Mouse (Mus musculus) regulatory T cell (primary cell): ENCODE measurements at regions not wholly inside any gene's neighbourhood (a gene's known extent, or its start where the extent isn't known, plus 50 kb on each side); places are given as distances from the start of the nearest gene placed in this dataset.

Experiments
- in situ Hi-C: fragments of 300-600 bp; cut with MboI, MseI; formaldehyde crosslinking; loops from one replicate; pipeline ENCODE4 v1.15.1; 2025; ENCODE audit warnings: high pct_unique_total_duplicates

DNA sequence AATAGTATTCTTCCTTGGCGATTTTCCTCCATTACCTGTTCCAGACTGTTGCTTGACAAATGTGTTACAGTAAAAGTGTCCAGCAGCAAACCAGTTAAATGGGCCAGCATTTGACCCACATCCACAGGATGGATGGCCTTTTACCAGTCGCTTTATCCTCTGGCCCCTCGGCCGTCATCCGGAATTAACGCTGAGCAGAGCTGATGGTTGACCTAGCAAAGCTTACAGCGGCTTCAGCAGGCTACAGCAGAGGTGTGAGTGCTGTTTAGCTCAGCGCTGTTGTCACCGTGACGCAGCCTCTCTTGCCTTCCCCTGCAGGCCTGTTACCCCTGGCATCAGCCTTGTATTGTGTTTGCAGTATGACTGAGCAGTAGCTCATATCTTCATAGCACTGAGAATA, 159.8 kb upstream of the Eif4g2 start:
- in situ Hi-C loops, result no loop called here

DNA sequence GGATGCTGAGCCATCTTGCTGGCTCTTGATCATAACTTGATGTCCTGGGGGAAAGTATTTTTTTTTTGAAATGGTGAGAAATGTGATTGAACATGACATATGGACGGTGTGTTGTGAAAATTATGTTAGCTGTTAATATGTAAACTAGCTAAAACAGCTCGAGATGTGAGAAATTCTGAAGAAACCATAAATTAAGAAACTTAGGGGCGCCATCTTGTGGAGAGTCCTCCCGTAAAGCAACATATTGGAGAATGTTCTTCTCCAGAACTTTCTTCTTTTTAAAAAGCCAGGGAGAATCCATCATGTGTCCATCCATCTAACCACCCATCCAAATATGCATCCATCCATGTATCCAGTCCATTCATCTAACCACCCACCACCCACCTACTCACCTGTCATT, 158.7 kb upstream of the Eif4g2 start:
- in situ Hi-C loops, result no loop called here

- in situ Hi-C loops, result no loop called here
Measured at GRCm38 (mm10) chr7:111240234-111240826, 157.5 kb upstream of the Eif4g2 start.

DNA sequence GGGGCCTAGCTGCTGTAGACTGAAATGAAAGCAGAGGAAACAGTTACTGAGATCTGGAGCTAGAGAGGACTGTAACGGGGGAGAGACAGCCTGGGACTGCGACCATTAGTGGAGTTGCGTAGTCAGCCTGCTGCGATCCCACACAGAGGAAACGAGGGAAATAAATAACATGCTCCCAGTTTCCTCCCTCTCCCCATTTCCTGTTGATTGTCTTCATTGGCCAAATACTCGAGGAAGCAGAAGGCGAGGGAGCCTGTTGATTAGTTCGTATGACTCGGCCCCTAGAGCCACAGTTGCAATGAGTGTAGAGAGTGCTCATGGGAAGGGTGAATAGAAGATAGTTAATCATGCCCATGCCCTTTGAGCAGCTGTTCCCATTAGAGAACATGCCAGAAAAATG, 155.0 kb upstream of the Eif4g2 start:
- in situ Hi-C loops, result no loop called here

DNA sequence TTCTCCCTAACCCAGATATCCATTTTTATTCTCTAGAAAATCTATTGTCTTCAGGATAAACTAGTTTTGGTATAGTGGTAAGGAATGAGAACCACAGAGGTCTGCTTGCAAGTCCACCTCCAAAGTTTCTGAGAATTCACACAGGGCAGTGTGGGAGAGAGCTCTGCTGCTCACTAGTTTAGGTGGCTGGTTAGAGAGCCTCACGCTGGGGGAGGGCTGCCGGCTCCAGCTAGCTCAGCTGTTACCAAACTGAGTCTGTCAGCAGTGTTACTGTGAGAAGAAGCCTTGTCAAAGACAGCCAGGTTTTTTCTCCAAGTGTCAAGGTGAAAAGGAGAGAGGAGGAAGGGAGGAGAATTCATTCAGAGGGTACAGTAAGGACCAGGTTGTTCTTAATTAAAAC, 147.8 kb upstream of the Eif4g2 start:
- in situ Hi-C loops, result no loop called here

DNA sequence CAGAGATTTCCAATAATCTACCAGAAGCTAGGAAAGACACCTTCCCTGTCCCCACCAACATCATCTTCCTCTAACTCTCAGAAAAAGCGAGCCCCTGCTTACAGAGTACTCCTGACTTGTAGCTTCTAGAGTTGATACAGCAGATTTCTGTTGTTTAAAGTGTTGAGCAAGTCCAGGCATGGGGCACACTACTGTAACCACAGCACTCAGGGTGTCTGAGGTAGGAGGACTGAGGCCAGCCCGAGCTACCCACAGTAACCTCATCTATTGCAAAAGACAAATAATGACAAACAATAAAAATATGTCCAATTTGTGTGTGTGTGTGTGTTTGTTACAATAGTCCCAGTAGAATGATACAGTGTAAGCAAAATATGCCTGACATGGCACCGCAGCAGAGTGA, 144.3 kb upstream of the Eif4g2 start:
- in situ Hi-C loops, result no loop called here

DNA sequence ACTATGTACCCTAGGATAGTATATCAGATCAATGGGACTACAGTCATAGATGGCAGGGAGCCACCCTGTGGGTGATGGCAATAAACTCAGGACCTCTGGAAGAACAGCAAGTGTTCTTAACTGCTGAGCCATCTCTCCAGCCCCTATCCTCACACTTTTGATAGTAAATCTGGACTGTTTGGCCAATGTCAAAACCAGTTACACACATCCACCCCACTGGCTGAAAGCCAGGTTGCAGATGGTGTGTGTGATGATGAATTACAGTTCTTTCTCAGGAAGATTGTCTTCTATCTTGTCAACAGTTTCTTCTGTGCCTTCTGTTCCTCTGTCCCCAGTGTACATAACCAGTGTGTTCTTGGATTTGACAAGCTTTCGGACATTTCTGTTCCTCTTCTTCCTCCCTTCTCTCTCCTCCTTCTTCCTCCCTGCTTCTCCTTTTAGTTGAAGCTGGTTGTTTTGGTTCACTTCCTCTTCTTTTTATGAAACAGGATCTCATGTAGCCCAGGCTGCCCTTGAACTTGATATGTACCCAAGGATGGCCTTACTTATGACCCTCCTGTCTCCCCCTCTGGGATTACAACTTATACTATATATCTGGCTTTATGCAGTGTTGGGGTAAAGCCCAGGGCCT, 143.3 kb upstream of the Eif4g2 start:
- in situ Hi-C loops, result no loop called here

DNA sequence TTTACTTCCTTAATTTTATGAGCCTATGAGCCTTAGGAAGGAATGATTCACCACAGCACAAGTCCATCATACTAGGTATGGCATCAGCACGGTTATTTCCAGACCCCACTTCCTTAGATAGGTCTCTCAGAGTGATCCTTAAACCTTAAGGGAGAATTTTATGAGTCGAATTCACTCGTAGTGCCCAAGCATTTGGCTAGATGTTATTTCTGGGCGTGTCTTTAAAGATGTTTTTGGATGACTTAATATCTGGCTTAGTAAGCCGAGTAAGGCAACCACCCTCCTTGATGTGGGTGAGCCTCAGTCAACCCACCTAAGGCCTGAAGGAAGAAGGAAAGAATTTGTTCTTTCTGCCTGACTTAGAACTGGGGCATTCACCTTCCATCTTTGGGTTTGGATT, 132.8 kb upstream of the Eif4g2 start:
- in situ Hi-C loops, result no loop called here

DNA sequence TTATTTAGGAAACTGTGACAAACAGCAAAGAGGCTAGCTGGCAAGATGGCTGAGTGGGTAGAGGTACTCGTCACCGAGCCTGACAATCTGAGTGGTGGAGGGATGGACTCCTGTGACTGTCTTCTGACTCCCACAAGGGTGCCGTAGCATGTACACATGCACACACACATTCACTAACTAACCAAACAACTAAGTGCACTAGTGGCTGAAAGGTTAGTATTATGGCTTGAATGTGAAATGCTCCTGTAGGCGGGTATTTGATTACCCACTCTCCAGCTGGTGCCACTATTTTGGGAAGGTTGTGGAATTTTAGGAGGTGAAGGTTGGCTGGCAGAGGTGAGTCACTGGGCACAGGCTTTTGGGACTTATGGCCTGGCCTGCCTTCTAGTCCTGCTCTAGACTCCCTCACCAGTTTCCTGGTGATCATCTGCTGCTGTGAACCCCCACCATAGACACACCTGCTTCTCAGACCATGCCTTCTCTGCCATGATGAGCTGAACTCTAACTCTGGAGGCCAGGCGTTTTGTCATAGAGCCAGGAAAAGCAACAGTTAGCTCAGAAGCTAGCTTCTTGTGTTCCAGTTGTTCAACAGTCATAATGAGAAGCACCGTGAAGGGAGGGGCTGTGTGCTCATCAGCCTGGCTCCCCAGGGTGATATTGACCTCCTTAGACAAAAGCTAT, 131.5 kb upstream of the Eif4g2 start:
- in situ Hi-C loops, result no loop called here

DNA sequence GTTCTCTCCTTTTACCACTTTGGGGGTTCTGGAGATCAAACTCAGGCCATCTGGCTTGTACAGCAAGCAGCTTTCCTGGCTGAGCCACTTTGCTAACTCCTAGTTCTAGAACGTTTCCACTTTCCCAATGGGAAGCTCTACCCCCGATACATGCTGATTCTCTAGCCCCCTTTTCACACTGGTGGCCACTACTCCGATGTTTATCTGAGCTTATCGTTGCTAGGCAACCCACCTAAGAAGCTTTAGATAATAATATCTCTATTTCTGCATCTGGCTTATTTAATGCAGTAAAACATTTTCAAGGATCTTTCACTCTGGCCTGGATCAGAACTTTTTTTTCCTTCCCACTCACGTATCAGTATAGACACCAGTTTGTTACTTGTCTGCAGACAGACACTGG, 129.4 kb upstream of the Eif4g2 start:
- in situ Hi-C loops, result no loop called here

DNA sequence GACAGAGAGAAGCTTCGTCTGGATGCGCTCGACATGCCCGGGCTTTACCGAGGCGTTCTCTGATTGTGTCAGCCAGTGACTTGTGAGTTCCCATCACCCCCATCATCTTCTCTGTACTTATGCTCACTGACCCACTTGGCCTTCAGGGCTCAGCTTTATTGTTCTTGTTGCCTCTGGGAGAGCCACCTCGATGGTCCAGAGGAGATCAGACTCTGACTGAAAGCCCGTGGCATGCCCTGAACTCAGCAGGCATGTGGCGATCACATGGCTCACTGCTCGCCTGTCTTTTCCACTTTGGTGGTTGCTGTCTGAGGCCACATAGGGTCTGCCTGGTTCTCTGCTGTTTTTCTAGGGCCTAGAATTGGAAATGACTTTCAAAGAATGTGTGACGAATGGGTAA, 128.8 kb upstream of the Eif4g2 start:
- in situ Hi-C loops, result no loop called here

DNA sequence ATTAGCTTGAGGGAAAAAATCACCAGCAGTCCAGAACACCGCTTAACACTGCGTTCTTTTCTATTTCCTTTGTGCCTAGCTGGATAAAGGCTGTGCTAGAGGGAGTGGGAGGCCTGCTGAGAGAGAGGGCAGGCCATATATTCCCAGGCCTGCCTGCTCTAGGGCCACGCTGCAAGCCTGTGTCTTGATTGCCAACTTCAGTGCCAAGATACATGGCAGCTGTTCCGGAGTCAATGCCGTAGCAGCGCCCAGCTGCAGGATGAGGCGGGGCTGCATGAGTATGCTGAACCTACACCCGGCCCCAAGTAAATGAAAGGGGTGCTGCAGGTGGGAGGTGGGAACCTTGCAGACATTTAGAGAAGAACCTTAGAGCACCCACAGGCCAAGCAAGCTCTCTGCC, 127.5 kb upstream of the Eif4g2 start:
- in situ Hi-C loops, result no loop called here

GRCm38 (mm10) chr7:111205876-111206275, 123.0 kb upstream of the Eif4g2 start:
- in situ Hi-C loops, result loop anchor here (10.0 kb wide), 1 partner anchor 151 kb away; no protein-coding TSS in a partner anchor

DNA sequence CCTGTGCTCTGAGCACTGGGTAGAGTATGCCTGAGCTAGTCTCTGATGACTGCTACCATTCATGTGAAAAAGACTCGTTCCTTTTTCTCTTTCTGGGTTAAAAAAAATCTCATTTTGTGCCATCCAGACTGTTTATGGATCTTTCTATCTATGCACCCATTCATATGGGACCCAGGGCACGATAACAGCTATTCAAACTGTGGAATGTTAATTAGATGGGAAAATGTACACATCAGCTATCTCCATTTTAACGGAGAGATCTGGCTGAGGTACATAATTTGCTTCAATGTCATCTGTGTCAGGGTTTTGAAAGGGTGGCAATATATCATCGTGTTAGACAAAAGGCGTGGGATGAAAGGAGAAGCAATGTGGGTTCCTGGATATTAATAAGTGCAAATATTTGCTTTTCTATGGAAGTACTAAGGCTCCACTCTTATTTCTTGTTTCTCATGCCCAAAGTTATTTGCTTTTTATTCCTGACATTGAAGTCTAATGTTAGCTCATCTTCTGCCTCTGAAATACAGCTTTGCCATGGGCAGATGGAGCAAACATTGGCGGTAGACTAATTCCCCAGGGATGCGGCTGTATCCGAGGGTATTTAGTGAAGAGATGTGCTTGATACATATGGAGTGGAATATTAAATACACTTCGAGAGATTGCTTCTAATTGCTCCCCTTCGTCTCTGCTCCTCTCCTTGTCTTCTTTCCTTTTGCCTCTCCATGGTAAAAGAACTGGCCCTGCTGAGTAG, 116.0 kb upstream of the Eif4g2 start:
- in situ Hi-C loops, result no loop called here

DNA sequence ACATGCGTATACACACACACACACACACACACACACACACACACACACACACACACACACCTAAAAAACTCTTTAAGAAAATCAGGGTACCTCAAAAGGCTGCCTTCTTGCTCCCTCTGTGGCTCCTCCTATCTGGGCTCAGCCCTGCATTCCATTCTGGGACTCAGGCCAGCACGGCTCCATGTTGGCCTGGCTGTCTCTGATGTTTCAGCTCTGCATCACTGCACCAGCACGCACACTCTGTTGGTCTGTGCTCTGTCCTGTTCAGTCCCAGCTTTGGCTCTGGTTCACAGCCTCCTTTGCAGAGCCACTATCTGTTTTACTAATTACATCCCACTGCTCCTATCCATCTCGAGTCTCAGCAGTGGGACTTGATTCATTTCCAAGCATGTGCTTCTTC, 108.8 kb upstream of the Eif4g2 start:
- in situ Hi-C loops, result no loop called here

DNA sequence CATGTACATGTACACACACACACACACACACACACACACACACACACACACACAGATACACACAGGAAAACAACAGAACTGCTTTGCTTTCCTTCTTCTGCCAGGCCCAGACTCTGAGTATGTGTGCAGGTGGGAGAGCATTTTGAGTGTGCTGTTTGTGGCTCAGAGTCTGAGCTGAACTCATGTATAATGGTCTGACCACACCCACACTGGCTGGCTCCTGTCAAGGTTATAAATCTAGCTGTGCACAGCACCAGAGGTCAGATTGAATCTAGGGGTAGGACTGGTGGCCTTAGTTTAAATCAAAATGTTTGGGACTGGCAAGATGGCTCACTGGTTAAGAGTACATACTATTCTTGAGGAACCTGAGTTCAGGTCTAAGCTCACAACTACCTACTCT, 108.4 kb upstream of the Eif4g2 start:
- in situ Hi-C loops, result no loop called here

GRCm38 (mm10) chr7:111189731-111190130, 106.9 kb upstream of the Eif4g2 start:
- in situ Hi-C loops, result no loop called here

DNA sequence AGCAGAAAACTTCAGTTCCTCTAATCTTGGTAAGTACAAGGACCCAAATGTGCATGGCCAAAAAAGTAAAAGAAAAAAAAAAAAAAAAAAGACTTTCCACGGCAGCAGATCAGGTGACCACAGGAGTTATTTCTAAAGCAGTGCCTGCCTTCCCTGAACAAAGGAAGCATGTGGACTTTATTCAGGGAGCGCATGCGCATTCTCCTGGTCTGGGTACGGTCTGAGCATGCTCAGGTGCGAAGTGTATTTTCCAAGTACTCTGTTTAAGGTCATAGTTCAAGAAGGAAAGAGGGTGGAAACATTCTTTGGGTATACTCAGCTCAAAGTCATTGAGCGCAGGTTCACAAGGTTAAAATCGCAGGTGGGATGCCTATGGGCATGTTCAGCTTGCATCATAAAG, 103.1 kb upstream of the Eif4g2 start:
- in situ Hi-C loops, result no loop called here

DNA sequence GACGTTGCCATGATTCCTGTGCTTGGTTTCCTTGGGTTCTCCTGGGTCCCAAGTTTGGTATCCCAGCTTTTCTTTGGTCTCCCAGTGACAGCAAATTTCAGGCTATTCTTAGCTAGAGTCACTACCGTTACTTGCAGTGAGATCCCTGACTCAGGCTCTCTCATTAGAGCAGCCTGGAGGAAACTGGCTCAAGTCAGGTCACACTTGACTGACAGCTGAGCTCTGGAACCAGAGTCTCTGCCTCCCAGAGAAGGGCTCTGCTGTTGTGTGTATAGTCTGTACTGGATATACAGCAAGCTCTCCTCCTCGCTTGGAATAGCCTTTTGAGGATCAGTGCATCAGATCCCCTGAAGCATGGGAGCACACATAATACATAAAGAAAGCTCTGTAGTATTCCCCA, 100.7 kb upstream of the Eif4g2 start:
- in situ Hi-C loops, result no loop called here

GRCm38 (mm10) chr7:111182319-111182718, 99.5 kb upstream of the Eif4g2 start:
- in situ Hi-C loops, result no loop called here

- in situ Hi-C loops, result no loop called here
Measured at GRCm38 (mm10) chr7:111179401-111180271, 96.8 kb upstream of the Eif4g2 start.
